Mouse (Mus musculus): ENCODE data around the gene Tuba3b. TPM values are rescaled to one million over a fixed set of nuclear protein-coding genes. Genes with fewer than 3 reads are reported as not detected.

Gene Tuba3b
- polyA plus RNA-seq, 1 experiment, result not detected

- H3K4me1 ChIP-seq (ENCODE audit: control insufficient read depth, insufficient read depth, low read length), result no peaks in the 10 kb centered on the region
- no peak overlapping the region for H3K4me3 ChIP-seq (ENCODE audit: insufficient read depth, low read length)
- no peak overlapping the region for H3K27ac ChIP-seq (ENCODE audit: insufficient read depth, low read length)
- no peak for TF ChIP-seq CTCF (IDR thresholded peaks at IDR 0.05; ENCODE audit: borderline replicate concordance, insufficient read depth, low read length)
- no peak for TF ChIP-seq POLR2A (IDR thresholded peaks at IDR 0.05; ENCODE audit: low read depth, low read length)
Observed at GRCm38 (mm10) chr6:145656740-145657591, 41.4 kb downstream of the Tuba3b start.

GRCm38 (mm10) chr6:145659116-145659515, 43.6 kb downstream of the Tuba3b start:
- TF ChIP-seq POLR2A (IDR thresholded peaks at IDR 0.05; ENCODE audit: low read depth, low read length) (no peak), CTCF (IDR thresholded peaks at IDR 0.05; ENCODE audit: borderline replicate concordance, insufficient read depth, low read length) (no peak)

GRCm38 (mm10) chr6:145660943-145661342, 45.4 kb downstream of the Tuba3b start:
- Histone ChIP-seq H3K4me1 (ENCODE audit: control insufficient read depth, insufficient read depth, low read length) (no peaks in the 10 kb centered on the region), H3K4me3 (ENCODE audit: insufficient read depth, low read length) (no peak overlapping the region), H3K27ac (ENCODE audit: insufficient read depth, low read length) (no peak overlapping the region)
- TF ChIP-seq POLR2A (IDR thresholded peaks at IDR 0.05; ENCODE audit: low read depth, low read length) (no peak), CTCF (IDR thresholded peaks at IDR 0.05; ENCODE audit: borderline replicate concordance, insufficient read depth, low read length) (no peak)

More at GRCm38 (mm10) chr6:145659116-145659515, 43.6 kb downstream of the Tuba3b start:
- Histone ChIP-seq H3K27ac (ENCODE audit: insufficient read depth, low read length) (no peak overlapping the region), H3K4me1 (ENCODE audit: control insufficient read depth, insufficient read depth, low read length) (no peaks in the 10 kb centered on the region), H3K4me3 (ENCODE audit: insufficient read depth, low read length) (no peak overlapping the region)

GRCm38 (mm10) chr6:145664208-145664607, 48.7 kb downstream of the Tuba3b start:
- no peak for TF ChIP-seq CTCF (IDR thresholded peaks at IDR 0.05; ENCODE audit: borderline replicate concordance, insufficient read depth, low read length)
- TF ChIP-seq POLR2A (IDR thresholded peaks at IDR 0.05; ENCODE audit: low read depth, low read length), result no peak
- H3K27ac ChIP-seq (ENCODE audit: insufficient read depth, low read length), result no peak overlapping the region
- H3K4me3 ChIP-seq (ENCODE audit: insufficient read depth, low read length), result no peak overlapping the region
- no peaks in the 10 kb centered on the region for H3K4me1 ChIP-seq (ENCODE audit: control insufficient read depth, insufficient read depth, low read length)

GRCm38 (mm10) chr6:145665751-145666150, 50.2 kb downstream of the Tuba3b start:
- Histone ChIP-seq H3K4me1 (ENCODE audit: control insufficient read depth, insufficient read depth, low read length) (no peaks in the 10 kb centered on the region), H3K27ac (ENCODE audit: insufficient read depth, low read length) (no peak overlapping the region), H3K4me3 (ENCODE audit: insufficient read depth, low read length) (no peak overlapping the region)
- TF ChIP-seq POLR2A (IDR thresholded peaks at IDR 0.05; ENCODE audit: low read depth, low read length) (no peak), CTCF (IDR thresholded peaks at IDR 0.05; ENCODE audit: borderline replicate concordance, insufficient read depth, low read length) (no peak)

- Histone ChIP-seq H3K4me1 (ENCODE audit: control insufficient read depth, insufficient read depth, low read length) (no peaks in the 10 kb centered on the region), H3K4me3 (ENCODE audit: insufficient read depth, low read length) (no peak overlapping the region), H3K27ac (ENCODE audit: insufficient read depth, low read length) (no peak overlapping the region)
- TF ChIP-seq POLR2A (IDR thresholded peaks at IDR 0.05; ENCODE audit: low read depth, low read length) (no peak), CTCF (IDR thresholded peaks at IDR 0.05; ENCODE audit: borderline replicate concordance, insufficient read depth, low read length) (no peak)
Observed at GRCm38 (mm10) chr6:145667654-145668053, 52.1 kb downstream of the Tuba3b start.

GRCm38 (mm10) chr6:145669596-145670071, 54.1 kb downstream of the Tuba3b start:
- TF ChIP-seq POLR2A (IDR thresholded peaks at IDR 0.05; ENCODE audit: low read depth, low read length), result no peak
- no peak for TF ChIP-seq CTCF (IDR thresholded peaks at IDR 0.05; ENCODE audit: borderline replicate concordance, insufficient read depth, low read length)
- no peaks in the 10 kb centered on the region for H3K4me1 ChIP-seq (ENCODE audit: control insufficient read depth, insufficient read depth, low read length)
- H3K27ac ChIP-seq (ENCODE audit: insufficient read depth, low read length), result no peak overlapping the region
- H3K4me3 ChIP-seq (ENCODE audit: insufficient read depth, low read length), result no peak overlapping the region

Other genes with a start within 250 kb of the Tuba3b start
- gene Lmntd1, start 1.4 kb upstream of the Tuba3b start, polyA plus RNA-seq (2011; ENCODE audit: insufficient read length, low read depth, missing spikeins), result 1.2 TPM in 1 of 2 replicates, not detected in the other
- 65.0 and 73.0 TPM in 2 replicates for gene Rassf8, start 131.0 kb downstream of the Tuba3b start, polyA plus RNA-seq (2011; ENCODE audit: insufficient read length, low read depth, missing spikeins)
- gene Bhlhe41, start 249.8 kb downstream of the Tuba3b start, polyA plus RNA-seq (2011; ENCODE audit: insufficient read length, low read depth, missing spikeins), result 8.0 and 9.3 TPM in 2 replicates

All from embryonic fibroblast, embryonic 13.5 days (primary cell).